Mouse (Mus musculus) kidney, adult 2 months (tissue): Measurements from ENCODE around the gene Dgkk. TPM values are rescaled to one million over a fixed set of nuclear protein-coding genes. Genes with fewer than 3 reads are reported as not detected.
"Not testable (repeated sequence)": the region's sequence is repeated elsewhere in the genome, so short reads cannot be mapped to it uniquely, and the experiment has no call there.

Experiments used
- DNase-seq: peaks from one replicate; pipeline ENCODE4 v3.0.0; 2021
- H3K27ac ChIP-seq: fragments of 200-500 bp; 2 replicates; pipeline ENCODE4 v1.5.1; 2012; ENCODE audit warnings: low read depth, low read length, control low read depth, inconsistent platforms; ENCODE audit not compliant: insufficient read depth
- H3K27me3 ChIP-seq: fragments of 200-500 bp; replicated peaks from 2 replicates; pipeline ENCODE4 v1.6.1; 2012; ENCODE audit warnings: mild to moderate bottlenecking, moderate library complexity, low read length, inconsistent platforms; ENCODE audit not compliant: control insufficient read depth, insufficient read depth
- H3K36me3 ChIP-seq: fragments of 200-500 bp; 2 replicates; pipeline ENCODE4 v1.6.1; 2012; ENCODE audit warnings: mild to moderate bottlenecking, moderate library complexity, low read length, inconsistent platforms; ENCODE audit not compliant: control insufficient read depth, insufficient read depth
- H3K4me1 ChIP-seq: fragments of 200-500 bp; 2 replicates; pipeline ENCODE4 v1.6.1; 2011; ENCODE audit warnings: low read length; ENCODE audit not compliant: control insufficient read depth, insufficient read depth
- H3K4me3 ChIP-seq: fragments of 200-500 bp; 2 replicates; pipeline ENCODE4 v1.5.1; 2011; ENCODE audit warnings: mild to moderate bottlenecking, low read depth, low read length, control low read depth; ENCODE audit not compliant: insufficient read depth
- CTCF ChIP-seq: fragments of 200-500 bp; conservative IDR thresholded peaks from 2 replicates; pipeline ENCODE4 v1.5.1; 2011; ENCODE audit warnings: low read depth, mild to moderate bottlenecking, control low read depth, low read length, moderate library complexity, mixed read lengths; ENCODE audit not compliant: insufficient read depth, insufficient read length
- POLR2A ChIP-seq: fragments of 200-500 bp; IDR thresholded peaks from one replicate; pipeline ENCODE4 v1.6.1; 2011; ENCODE audit warnings: low read depth, low read length, control low read depth
- WGBS: fragments of 180-500 bp; shearing (Covaris S2); methylation state at CpG from one replicate; pipeline ENCODE4 v1.1.7; 2018; 5-methylcytosine and 5-hydroxymethylcytosine counted together
- polyA plus RNA-seq: library from polyadenylated mRNA; depleted of rRNA; stranded (reverse); fragments of >200 nt; gene quantifications from 2 replicates; pipeline ENCODE4 v1.2.3, GENCODE M21; 2012

Dgkk gene
- polyA plus RNA-seq, 1 experiment = not detected

- H3K36me3 ChIP-seq = no peaks in the 10 kb centered on the region
- no peak overlapping the region for H3K27ac ChIP-seq
- no peak overlapping the region for H3K4me3 ChIP-seq
- no peaks in the 10 kb centered on the region for H3K4me1 ChIP-seq
- TF ChIP-seq POLR2A (no peak), CTCF (no peak)
- DNase-seq = no peak
- WGBS = 43% methylated on average over 1 of the region's 1 CpGs
- H3K27me3 ChIP-seq = no peaks in the 10 kb centered on the region
Measured at GRCm38 (mm10) chrX:6971956-6972355, 192.8 kb downstream of the Dgkk start.

DNA sequence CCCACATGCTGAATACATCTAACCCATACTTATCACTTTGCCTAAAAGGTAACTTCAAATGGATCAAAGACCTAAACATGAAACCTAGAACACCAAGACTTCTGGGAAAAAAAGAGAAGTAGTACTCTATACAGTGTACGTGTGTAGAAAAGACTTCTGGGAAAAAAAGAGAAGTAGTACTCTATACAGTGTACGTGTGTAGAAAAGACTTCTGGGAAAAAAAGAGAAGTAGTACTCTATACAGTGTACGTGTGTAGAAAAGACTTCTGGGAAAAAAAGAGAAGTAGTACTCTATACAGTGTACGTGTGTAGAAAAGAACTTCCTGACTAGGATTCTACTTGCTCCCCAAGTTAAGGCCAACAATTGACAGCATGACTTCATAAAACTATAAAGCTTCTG lies 204.8 kb downstream of the Dgkk start:
- H3K4me3 ChIP-seq, H3K27me3 ChIP-seq, H3K4me1 ChIP-seq, H3K36me3 ChIP-seq, DNase-seq, H3K27ac ChIP-seq: not testable (repeated sequence)
- WGBS = 76% methylated on average over 4 of the region's 4 CpGs
